Mouse (Mus musculus) T-cell, adult 2 months (primary cell): ENCODE results near the gene Sco2.
A peak's percentile ranks its signal among the peaks of the same experiment; 100 is the strongest.

Source experiments
- DNase-seq: peaks from one replicate; pipeline ENCODE4 v3.0.0; 2022; ENCODE audit warnings: low spot score

The Sco2 gene

GRCm38 (mm10) chr15:89373027-89373761 lies 452 bp downstream of the Sco2 start:
- DNase-seq, result peak; percentile 88

- no peak for DNase-seq
Observed at GRCm38 (mm10) chr15:89372536-89372935, 1.1 kb downstream of the Sco2 start.

DNA sequence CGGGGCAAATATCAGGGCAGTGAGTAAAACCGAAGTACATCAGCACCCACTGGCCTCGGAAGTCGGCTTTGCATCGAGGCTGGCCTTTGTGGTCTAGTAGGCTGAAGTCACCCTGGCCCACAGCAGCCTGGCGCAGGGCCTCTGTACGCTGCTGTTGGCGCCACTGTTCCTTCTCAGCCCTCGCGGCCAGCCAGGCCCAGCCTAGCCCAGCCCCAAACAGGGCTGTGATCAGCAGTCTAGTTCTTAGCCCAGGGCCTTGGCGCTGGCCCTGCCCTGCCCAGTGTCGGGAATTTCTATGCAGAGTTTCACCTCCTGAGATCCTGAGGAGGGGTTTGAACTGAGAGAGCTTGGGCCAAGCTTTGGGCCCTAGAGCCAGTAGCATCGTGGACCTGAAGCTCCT lies 1.6 kb downstream of the Sco2 start:
- DNase-seq, result no peak

DNA sequence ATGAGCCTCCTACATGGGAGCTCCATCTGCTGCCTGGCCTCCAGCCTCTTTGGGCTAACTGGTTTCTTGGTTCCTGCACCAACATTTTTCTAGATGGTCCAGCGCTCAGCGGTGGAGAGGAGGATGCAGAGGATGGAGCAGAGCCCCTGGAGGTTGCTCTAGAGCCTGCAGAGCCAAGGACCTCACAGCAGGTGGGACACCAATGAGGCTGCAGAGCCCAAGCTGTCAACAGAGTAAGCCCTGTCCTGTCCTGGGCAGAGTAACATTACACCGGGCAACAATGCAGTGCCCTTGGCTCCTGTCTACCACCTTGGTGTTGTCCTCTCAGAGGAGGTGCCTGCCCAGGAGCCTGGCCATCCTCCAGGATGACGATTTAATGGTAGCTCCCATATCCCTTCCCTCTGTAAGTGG lies 8.5 kb downstream of the Sco2 start:
- no peak for DNase-seq

- DNase-seq, result no peak
Observed at GRCm38 (mm10) chr15:89363051-89363450, 10.6 kb downstream of the Sco2 start.

DNA sequence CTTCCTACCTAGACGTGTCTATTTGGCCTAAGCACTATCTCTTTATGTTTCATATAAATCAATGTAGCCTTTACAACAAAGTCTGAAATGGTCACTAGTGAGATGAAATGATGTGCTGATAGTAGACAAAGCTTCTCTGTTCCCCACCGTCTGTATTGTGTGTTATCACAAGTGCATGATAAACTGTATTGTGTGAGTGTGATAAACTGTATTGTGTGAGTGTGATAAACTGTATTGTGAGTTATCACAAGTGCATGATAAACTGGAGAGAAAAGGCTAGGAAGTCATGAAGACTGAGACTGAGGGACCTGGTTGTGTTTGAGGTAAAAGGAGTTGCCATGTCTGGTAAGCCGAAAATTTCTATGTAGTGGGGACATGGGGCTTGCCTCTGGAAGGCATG lies 14.9 kb downstream of the Sco2 start:
- no peak for DNase-seq

DNA sequence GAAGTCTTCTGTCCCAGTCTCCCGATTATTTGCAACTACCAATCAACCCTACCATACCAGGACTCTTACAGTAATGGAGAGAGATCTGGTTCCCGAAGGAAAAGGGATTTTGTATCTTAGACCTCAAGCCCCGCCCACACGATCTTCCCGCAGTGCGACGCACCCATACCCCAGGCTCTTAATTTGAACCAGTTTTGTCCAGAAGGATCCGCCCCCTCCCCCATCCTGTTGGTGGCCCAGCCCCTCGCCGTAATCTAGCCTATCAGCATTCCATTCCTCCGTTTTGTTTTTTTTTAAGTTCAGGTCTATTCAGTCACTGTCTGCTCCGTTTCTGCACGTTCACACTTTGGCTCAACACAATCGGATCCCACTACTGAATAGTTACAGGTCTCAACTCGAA lies 17.3 kb downstream of the Sco2 start:
- DNase-seq, result peak; percentile 46

DNA sequence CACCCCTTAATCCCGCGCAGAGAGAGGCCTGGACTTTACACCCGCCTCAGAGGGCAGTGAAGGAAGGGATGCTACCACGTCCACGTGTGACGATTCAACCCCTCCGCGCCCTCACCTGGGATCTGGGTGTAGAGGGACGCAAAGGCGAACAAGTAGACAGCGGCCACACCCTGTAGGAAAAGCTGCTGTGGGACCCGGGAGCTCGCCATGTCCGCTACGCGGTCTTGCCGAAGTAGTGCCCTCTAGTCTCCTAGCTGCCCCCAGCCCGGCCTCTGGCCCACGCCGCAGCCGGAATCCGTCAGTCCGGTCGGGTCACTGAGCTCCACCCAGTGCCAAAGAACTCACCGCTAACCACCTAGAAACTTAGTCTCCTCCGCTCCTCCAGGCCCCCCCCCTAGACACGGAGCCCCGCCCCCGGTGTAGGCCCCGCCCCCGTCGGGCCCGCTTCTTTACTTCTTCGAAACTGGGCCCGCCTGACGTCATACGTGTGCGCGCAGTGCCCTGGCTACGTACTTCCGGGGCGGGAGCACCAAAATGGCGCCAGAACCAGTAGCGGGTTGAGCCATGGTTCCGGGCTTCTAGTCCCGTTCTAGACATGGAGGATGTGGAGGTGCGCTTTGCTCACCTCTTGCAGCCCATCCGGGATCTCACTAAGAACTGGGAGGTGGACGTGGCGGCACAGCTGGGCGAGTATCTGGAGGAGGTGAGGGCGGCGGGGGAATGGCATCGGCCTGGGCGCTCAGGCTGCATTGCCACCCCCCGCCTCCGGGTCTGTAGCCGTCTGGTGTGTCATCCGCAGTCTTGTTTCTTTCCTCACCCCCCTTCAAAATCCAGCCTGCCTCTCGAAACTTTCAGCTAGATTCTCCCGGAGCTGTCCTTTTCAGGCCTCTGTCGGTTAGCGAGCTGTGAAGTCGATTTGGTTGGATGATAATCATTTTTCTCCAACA lies 18.1 kb downstream of the Sco2 start, which contains the start of the genes Lmf2 and Ncaph2:
TSS of gene Lmf2 (minus strand) at position 419 of the 947 bp plus-strand sequence.
TSS of gene Ncaph2 (plus strand) at position 479 of the 947 bp plus-strand sequence.
- DNase-seq, result peak; percentile 97

GRCm38 (mm10) chr15:89354455-89354854 lies 19.2 kb downstream of the Sco2 start:
- DNase-seq, result no peak

DNA sequence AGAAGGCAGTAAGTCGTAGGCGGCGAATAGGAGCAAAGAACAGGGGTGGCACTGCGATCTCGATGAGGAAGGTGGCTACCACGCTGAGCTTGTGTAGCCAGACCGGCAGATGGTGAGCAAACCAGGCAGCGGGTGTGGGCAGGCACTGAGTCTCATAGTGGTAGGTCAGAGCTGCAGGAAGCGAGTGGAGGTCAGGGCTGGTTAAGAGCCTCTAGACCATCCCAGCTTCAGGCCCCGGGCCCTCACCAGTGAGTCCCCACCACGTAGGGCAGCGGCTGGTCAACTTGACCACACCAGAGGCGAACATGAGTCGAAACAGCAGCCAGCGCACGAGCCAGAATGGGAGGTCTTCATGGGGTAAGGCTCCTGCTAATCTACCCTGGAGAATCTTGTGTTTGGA lies 19.8 kb downstream of the Sco2 start:
- no peak for DNase-seq

DNA sequence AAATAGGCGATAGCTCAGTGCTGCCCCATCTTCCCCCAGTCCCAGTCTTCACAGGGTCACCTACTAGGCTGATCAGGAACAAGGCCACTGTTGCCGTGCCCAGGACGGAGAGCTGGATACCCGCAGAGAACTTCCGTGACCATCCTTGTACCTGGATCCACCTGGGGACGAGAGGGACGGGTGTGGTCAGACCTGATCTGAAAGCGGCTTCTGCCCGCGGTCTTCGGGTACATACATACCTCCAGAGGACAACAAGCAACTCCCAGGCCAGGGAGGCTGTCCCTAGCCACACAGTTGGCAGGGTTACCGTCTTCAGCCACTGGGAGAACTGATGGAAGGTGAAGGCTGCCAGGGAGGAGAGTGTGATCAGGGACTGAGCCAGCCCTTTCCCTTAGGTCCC lies 20.9 kb downstream of the Sco2 start:
- no peak for DNase-seq

DNA sequence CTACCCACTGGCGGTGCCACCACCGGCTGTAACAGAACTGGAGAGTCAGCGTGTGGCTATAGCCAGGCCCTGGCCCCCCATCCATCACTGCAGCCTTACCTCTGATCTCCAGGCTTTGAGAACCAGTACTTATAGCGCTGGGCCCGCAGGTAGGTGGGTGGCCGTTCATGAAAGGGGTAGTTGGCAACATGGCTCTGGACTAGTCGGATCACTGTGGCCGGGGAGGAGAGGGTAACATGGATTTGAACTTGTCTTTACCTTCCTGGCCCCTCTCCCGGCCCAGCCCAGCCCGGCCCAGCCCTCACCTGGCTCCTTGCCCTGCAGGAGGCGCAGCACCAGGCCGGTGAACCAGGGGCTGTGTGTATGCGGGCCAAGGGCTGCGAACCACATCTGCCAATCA lies 21.6 kb downstream of the Sco2 start:
- DNase-seq, result no peak

- no peak for DNase-seq
Observed at GRCm38 (mm10) chr15:89351302-89351701, 22.3 kb downstream of the Sco2 start.

DNA sequence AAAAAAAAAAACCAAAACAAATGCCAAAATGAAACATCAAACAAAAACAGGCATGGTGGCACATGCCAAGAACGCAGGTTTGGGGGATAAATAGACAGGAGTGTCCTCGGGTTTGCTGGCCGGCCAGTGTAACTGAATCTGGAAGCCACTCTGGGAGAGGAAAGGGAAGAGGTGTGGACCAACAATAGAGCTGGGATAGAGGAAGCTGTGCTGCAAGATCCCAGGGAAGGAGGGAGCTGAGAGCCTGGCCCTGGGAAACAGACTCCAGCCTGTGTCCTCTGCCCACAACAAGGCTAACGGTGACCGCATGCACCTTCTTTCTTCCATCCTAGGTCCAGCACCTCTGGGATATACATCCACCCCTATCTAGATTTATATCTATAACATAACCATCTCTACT lies 23.2 kb downstream of the Sco2 start:
- no peak for DNase-seq

DNA sequence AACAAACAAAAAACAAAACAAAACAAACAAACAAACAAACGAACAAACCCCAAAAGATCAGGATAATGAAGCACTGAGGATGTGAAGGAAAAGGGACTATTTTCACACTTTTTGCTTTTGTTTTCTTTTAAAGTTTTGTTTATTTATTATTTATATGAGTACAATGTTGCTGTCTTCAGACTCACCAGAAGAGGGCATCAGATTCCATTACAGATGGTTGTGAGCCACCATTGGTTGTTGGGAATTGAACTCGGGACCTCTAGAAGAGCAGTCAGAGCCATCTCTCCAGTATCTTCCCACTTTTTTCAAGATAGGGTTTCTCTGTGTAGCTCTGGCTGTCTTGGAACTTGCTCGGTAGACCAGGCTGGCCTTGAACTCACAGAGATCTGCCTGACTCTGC lies 30.3 kb downstream of the Sco2 start:
- DNase-seq, result no peak

GRCm38 (mm10) chr15:89341678-89342077 lies 32.0 kb downstream of the Sco2 start:
- no peak for DNase-seq

DNA sequence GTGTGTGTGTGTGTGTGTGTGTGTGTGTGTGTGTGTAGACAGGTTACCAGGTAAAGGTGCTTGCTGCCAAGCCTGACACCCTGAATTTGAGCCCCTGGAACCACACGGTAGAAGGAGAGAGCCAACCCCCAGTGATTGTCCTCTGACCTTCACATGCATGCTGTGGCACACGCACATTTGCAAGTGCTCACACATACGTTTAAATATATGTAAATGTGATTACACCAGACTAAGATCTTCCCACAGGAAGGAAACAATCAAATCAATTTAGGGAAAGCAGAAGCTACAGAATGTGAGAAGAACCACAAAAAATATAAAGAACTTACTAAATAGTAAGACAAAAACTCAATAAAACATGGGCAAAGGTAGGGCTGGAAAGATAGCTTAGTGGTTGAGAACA lies 33.5 kb downstream of the Sco2 start:
- DNase-seq, result no peak

DNA sequence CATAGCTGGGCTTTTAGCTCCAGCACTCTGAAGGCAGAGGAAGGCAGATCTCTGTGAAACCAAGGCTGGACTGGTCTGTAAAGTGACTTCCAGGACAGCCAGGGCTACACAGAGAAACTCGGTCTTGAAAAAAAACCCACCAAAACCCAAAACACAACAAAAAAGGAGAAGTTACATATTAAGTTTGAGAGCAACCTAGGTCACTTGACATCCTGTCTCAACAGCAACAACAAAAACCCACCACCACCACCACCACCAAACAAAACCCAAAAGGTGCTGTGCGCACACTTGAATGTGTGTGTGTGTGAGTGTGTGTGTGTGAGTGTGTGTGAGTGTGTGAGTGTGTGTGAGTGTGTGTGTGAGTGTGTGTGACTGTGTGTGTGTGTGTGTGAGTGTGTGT lies 34.0 kb downstream of the Sco2 start:
- no peak for DNase-seq

DNA sequence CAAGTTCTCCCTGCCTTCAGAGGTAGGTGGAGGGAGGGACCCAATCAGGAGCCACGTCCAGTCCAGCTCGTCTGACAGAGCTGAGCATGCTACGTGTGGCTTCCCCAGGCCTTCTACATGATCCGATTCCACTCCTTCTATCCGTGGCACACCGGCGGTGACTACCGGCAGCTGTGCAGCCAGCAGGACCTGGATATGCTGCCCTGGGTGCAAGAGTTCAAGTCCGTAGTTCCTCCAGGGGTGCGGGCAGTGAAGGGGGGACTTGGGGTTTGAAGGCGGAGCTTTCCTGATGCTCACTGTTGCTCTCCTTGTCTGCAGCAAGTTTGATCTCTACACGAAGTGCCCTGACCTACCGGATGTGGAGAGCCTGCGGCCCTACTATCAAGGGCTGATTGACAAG lies 37.2 kb downstream of the Sco2 start:
- DNase-seq, result no peak

- no peak for DNase-seq
Observed at GRCm38 (mm10) chr15:89334774-89335537, 38.7 kb downstream of the Sco2 start.

DNA sequence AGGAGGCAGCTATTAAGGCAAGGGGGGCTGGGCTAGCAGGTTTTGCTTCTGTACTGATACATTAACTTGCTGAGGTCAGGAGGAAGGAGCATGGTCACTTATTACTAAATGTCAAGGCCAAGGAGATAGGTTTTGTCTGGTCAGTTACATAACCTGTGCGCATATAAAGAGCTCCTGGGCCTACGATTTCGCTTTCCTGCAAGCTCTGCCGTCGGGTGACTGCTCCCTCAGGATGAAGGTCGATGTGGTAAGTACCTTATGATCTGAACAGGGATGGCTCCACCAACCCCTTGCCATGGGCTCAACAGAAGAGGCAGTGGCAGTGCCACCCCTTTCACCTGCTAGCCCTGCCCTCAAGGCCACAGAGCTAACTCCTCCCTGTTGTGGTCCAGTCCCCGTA lies 39.4 kb downstream of the Sco2 start, which contains the start of gene Miox:
TSS of gene Miox (plus strand) at position 128 of the 400 bp plus-strand sequence.
- no peak for DNase-seq

DNA sequence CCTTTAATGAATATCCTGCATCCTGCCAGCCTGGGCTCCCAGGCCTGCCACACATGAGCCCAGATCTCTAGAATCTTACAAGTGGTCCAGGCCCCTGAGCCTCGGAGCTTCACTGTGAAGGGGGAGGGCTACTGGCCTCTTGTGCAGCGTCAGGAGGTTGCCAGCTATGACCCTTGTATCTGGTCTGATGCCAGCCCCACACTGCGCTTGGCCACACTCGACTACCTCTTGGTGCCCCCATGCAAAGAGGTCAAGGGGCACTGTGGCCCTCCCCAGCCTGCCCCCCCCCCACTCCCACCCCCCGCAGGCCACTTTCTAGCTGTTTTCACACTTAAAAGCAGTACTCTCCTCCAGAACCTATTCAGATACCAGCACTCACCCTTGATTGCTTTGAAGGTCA lies 47.2 kb downstream of the Sco2 start:
- DNase-seq, result no peak
